8 mouse cellular contexts compared by ENCODE assay signal in genomic region chr15:78834233-78835005, GRCm38 (mm10). TPM values are rescaled to one million over a fixed set of nuclear protein-coding genes. Genes with fewer than 3 reads are reported as not detected.
A peak's percentile ranks its signal among the peaks of the same experiment; 100 is the strongest.
DNase-seq lines count a peak whose midpoint lies in the region; ATAC-seq lines count a peak whose summit lies in the region.

No protein-coding gene starts in this region.

- peak overlapping the region; percentile 94 for H3K27ac ChIP-seq in heart, embryonic 11.5 days (ENCODE audit: low read depth, low read length)
- H3K27ac ChIP-seq in heart, embryonic 14.5 days (replicated peaks in 1 of 2; ENCODE audit: control insufficient read depth in 1 of 2, insufficient read depth in 1 of 2, low read depth in 2 of 2, low read length in 2 of 2), result peak overlapping the region; percentile 84 to 91
- H3K27ac ChIP-seq in neural tube, embryonic 13.5 days (replicated peaks), result peak overlapping the region; percentile 74

- 26% methylated on average over 10 of the region's 10 CpGs for WGBS in heart, embryonic 11.5 days (ENCODE audit: insufficient replicate concordance)
- WGBS in heart, embryonic 14.5 days, result 21% methylated on average over 10 of the region's 10 CpGs
- 35% methylated on average over 10 of the region's 10 CpGs for WGBS in neural tube, embryonic 13.5 days

- H3K4me3 ChIP-seq in heart, embryonic 11.5 days (ENCODE audit: low read depth, low read length), result no peak overlapping the region
- no peak overlapping the region for H3K4me3 ChIP-seq in heart, embryonic 14.5 days (ENCODE audit: control insufficient read depth in 1 of 2, insufficient read depth in 1 of 2, low read depth in 1 of 2, low read length in 2 of 2)
- no peak overlapping the region for H3K4me3 ChIP-seq in neural tube, embryonic 13.5 days

- no peak for ATAC-seq in heart, embryonic 11.5 days (replicated peaks; ENCODE audit: insufficient number of reproducible peaks, low FRiP score, low TSS enrichment)
- no peak for ATAC-seq in heart, embryonic 14.5 days (ENCODE audit: insufficient number of reproducible peaks, insufficient read depth, low FRiP score, low read depth)
- no peak for ATAC-seq in neural tube, embryonic 13.5 days (ENCODE audit: low read depth)

- no peak overlapping the region for H3K4me2 ChIP-seq in heart, embryonic 11.5 days
- H3K4me2 ChIP-seq in heart, embryonic 14.5 days (ENCODE audit: low read length), result no peak overlapping the region
- no peak overlapping the region for H3K4me2 ChIP-seq in neural tube, embryonic 13.5 days

- no peaks in the 10 kb centered on the region for H3K36me3 ChIP-seq in heart, embryonic 11.5 days (ENCODE audit: control insufficient read depth, insufficient read depth, low read length)
- no peaks in the 10 kb centered on the region for H3K36me3 ChIP-seq in heart, embryonic 14.5 days (ENCODE audit: control insufficient read depth, insufficient read depth, low read length)
- H3K36me3 ChIP-seq in neural tube, embryonic 13.5 days, result no peaks in the 10 kb centered on the region

- no peaks in the 10 kb centered on the region for H3K27me3 ChIP-seq in heart, embryonic 11.5 days (ENCODE audit: control insufficient read depth, insufficient read depth, low read length)
- H3K27me3 ChIP-seq in heart, embryonic 14.5 days (ENCODE audit: control insufficient read depth, insufficient read depth, low read length), result no peaks in the 10 kb centered on the region
- no peaks in the 10 kb centered on the region for H3K27me3 ChIP-seq in neural tube, embryonic 13.5 days

- no peak for DNase-seq in heart, postnatal 25 days (ENCODE audit: low spot score)
- DNase-seq in kidney, postnatal 25 days, result peak; percentile 50 to 79
- DNase-seq in spleen, postnatal 4 days (ENCODE audit: low spot score in 2 of 2), result no peak
- no peak for DNase-seq in retina, postnatal 1 day
- DNase-seq in adrenal gland, postnatal 4 days (ENCODE audit: low spot score in 2 of 2), result no peak

- no peak overlapping the region for H3K9ac ChIP-seq in heart, embryonic 11.5 days (ENCODE audit: low read depth, low read length)
- no peak overlapping the region; the same call in 1 of the 2 replicates for H3K9ac ChIP-seq in heart, embryonic 14.5 days (ENCODE audit: low read length)
- H3K9ac ChIP-seq in neural tube, embryonic 13.5 days, result no peak overlapping the region

- H3K9me3 ChIP-seq in heart, embryonic 11.5 days (replicated peaks; ENCODE audit: control insufficient read depth, low read length), result no peaks in the 10 kb centered on the region
- H3K9me3 ChIP-seq in heart, embryonic 14.5 days (ENCODE audit: control insufficient read depth, low read length), result no peaks in the 10 kb centered on the region
- H3K9me3 ChIP-seq in neural tube, embryonic 13.5 days, result no peaks in the 10 kb centered on the region

- intact Hi-C loops in heart, postnatal 25 days (cut with DNase I), result no loop called here

- peaks cover 50% of the 10 kb centered on the region for H3K4me1 ChIP-seq in heart, embryonic 11.5 days (ENCODE audit: control insufficient read depth, insufficient read depth, low read length)
- H3K4me1 ChIP-seq in heart, embryonic 14.5 days (ENCODE audit: control insufficient read depth in 2 of 2, insufficient read depth in 2 of 2, low read length in 2 of 2), result peaks cover 41 to 48% of the 10 kb centered on the region in 2 experiments
- H3K4me1 ChIP-seq in neural tube, embryonic 13.5 days (replicated peaks), result peaks cover 57% of the 10 kb centered on the region

RNA-seq across cellular contexts. Expression of gene Cdc42ep1, which starts 8.0 kb away (rescaled TPM):
- polyA plus RNA-seq in heart, embryonic 11.5 days (2014; fragmentation: Nextera tagmentation; extraction: Ambion mirVana), result 24.1 and 29.7 TPM in 2 replicates
- total RNA-seq in heart, postnatal 25 days (2021), result 10 to 100 TPM; 34.1 to 41.0 TPM
- 29.0 and 30.1 TPM in 2 replicates for polyA plus RNA-seq in heart, embryonic 14.5 days (2014; fragmentation: Nextera tagmentation; extraction: Ambion mirVana)
- polyA plus RNA-seq in neural tube, embryonic 13.5 days (2015; fragmentation: Nextera tagmentation; extraction: Ambion mirVana), result 11.5 and 13.7 TPM in 2 replicates
- total RNA-seq in adrenal gland, postnatal 4 days (2021), result 10 to 100 TPM; 56.7 to 59.1 TPM

RNA-seq across cellular contexts. Expression of gene Lgals2, which starts 20.9 kb away (rescaled TPM):
- 0.49 TPM in 1 of 2 replicates, not detected in the other for polyA plus RNA-seq in heart, embryonic 11.5 days (2014; fragmentation: Nextera tagmentation; extraction: Ambion mirVana)
- total RNA-seq in heart, postnatal 25 days (2021), result under 1 TPM; 0.62 to 0.64 TPM
- not detected in 2 replicates for polyA plus RNA-seq in heart, embryonic 14.5 days (2014; fragmentation: Nextera tagmentation; extraction: Ambion mirVana)
- polyA plus RNA-seq in neural tube, embryonic 13.5 days (2015; fragmentation: Nextera tagmentation; extraction: Ambion mirVana), result not detected in 2 replicates
- 1 to 10 TPM; 2.6 to 2.9 TPM for total RNA-seq in adrenal gland, postnatal 4 days (2021)

RNA-seq across cellular contexts. Expression of gene Card10, which starts 31.6 kb away (rescaled TPM):
- 3.7 and 4.2 TPM in 2 replicates for polyA plus RNA-seq in heart, embryonic 11.5 days (2014; fragmentation: Nextera tagmentation; extraction: Ambion mirVana)
- 10 to 100 TPM; 14.8 to 18.3 TPM for total RNA-seq in heart, postnatal 25 days (2021)
- 6.5 and 7.1 TPM in 2 replicates for polyA plus RNA-seq in heart, embryonic 14.5 days (2014; fragmentation: Nextera tagmentation; extraction: Ambion mirVana)
- polyA plus RNA-seq in neural tube, embryonic 13.5 days (2015; fragmentation: Nextera tagmentation; extraction: Ambion mirVana), result 1.7 and 2.0 TPM in 2 replicates
- 10 to 100 TPM; 11.8 to 14.5 TPM for total RNA-seq in adrenal gland, postnatal 4 days (2021)

RNA-seq across cellular contexts. Expression of gene Gga1, which starts 42.6 kb away (rescaled TPM):
- 29.3 and 31.7 TPM in 2 replicates for polyA plus RNA-seq in heart, embryonic 11.5 days (2014; fragmentation: Nextera tagmentation; extraction: Ambion mirVana)
- total RNA-seq in heart, postnatal 25 days (2021), result 10 to 100 TPM; 41.6 to 43.8 TPM
- 30.7 and 33.2 TPM in 2 replicates for polyA plus RNA-seq in heart, embryonic 14.5 days (2014; fragmentation: Nextera tagmentation; extraction: Ambion mirVana)
- polyA plus RNA-seq in neural tube, embryonic 13.5 days (2015; fragmentation: Nextera tagmentation; extraction: Ambion mirVana), result 44.0 and 51.0 TPM in 2 replicates
- 10 to 100 TPM; 58.8 to 65.5 TPM for total RNA-seq in adrenal gland, postnatal 4 days (2021)

Comparison
In these comparisons a context has a peak if more than half of its experiments do, and no peak if none do; other contexts are left out.
1. DNase-seq: peak in kidney, postnatal 25 days (2 of 2); none in heart, postnatal 25 days (single experiment), spleen, postnatal 4 days (0 of 2), retina, postnatal 1 day (single experiment) and adrenal gland, postnatal 4 days (0 of 2).
2. Peak in every context shown above with its lines, with median percentiles within 50 percentile points of each other: H3K27ac ChIP-seq.